ENCODE assay signal across 17 mouse cellular contexts in the genomic region with DNA sequence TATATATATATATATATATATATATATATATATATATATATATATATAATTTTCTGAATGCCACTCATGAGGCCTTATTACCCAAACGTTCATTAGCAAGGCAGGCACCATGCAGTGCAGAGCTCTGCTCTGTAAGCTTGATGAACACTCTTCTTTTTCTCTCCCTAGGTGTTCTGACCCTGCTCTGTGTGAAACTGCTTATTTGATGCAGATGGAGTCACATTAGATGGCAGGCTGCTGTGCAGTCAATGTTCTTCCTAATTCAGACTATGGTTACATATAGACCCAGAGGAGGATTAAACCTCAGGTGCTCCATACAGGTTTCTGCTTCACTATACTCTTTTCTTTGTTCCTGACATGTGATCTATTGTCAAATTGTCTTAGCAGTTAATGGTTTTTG.
"Had no signal": no experiment of that assay in that cellular context is flagged by ENCODE, and none has a peak within 500 bp of the region (broad histone marks: within the 10 kb centered on the region; RNA-seq: fewer than 3 reads in every experiment).

No protein-coding gene starts in this region.

- H3K9ac ChIP-seq: limb, embryonic 12.5 days; liver, embryonic 13.5 days; liver, postnatal 0 days; lung, embryonic 15.5 days; neural tube, embryonic 13.5 days had no signal

- H3K27ac ChIP-seq: layer of hippocampus, adult 2 months; limb, embryonic 12.5 days; liver, embryonic 13.5 days; lung, embryonic 15.5 days; macrophage; neural tube, embryonic 13.5 days; stomach, postnatal 0 days had no signal

- H3K4me3 ChIP-seq: layer of hippocampus, adult 2 months; limb, embryonic 12.5 days; liver, embryonic 13.5 days; lung, embryonic 15.5 days; megakaryocyte, embryonic 14.5 days; neural tube, embryonic 13.5 days had no signal

- H3K36me3 ChIP-seq: limb, embryonic 12.5 days; liver, embryonic 13.5 days; lung, embryonic 15.5 days; neural tube, embryonic 13.5 days had no signal

- DNase-seq: kidney, postnatal 10 days; kidney, postnatal 4 days; liver; liver, embryonic 13.5 days; liver, postnatal 0 days; lung, postnatal 14 days; right cerebral cortex, adult 18-20 months; right cerebral cortex, postnatal 25 days; thymus, postnatal 4 days had no signal

- H3K4me2 ChIP-seq: limb, embryonic 12.5 days; liver, embryonic 13.5 days; lung, embryonic 15.5 days; midbrain, embryonic 11.5 days; neural tube, embryonic 13.5 days had no signal

- H3K4me1 ChIP-seq: liver, embryonic 13.5 days; lung, embryonic 15.5 days; megakaryocyte, embryonic 14.5 days; neural tube, embryonic 13.5 days had no signal

- H3K9me3 ChIP-seq: limb, embryonic 12.5 days; liver, embryonic 13.5 days; lung, embryonic 15.5 days; megakaryocyte, embryonic 14.5 days; neural tube, embryonic 13.5 days had no signal

- H3K27me3 ChIP-seq: limb, embryonic 12.5 days; liver, embryonic 13.5 days; lung, embryonic 15.5 days; megakaryocyte, embryonic 14.5 days; neural tube, embryonic 13.5 days had no signal

- ATAC-seq: liver, postnatal 0 days had no signal
